Mouse (Mus musculus) MEL (cell line): ENCODE measurements around the gene Mxd4. TPM values are rescaled to one million over a fixed set of nuclear protein-coding genes. Genes with fewer than 3 reads are reported as not detected.

Source experiments
- DNase-seq: peaks from one replicate; pipeline ENCODE4 v3.0.0; 2011; ENCODE audit warnings: low read depth, low spot score
- H3K27ac ChIP-seq: 2 replicates; pipeline ENCODE4 v1.5.1; 2012; ENCODE audit warnings: low read depth, mild to moderate bottlenecking, control low read depth, low read length, moderate library complexity; ENCODE audit not compliant: control insufficient read depth
- H3K27me3 ChIP-seq, 2 experiments: fragments of 150-350 bp in 1 of 2; sonication (generic) in 1 of 2; 2 replicates each; pipeline ENCODE4 v1.6.1; 2012; ENCODE audit warnings: low read length in 2 of 2, mild to moderate bottlenecking in 2 of 2, improper control_type of control experiment in 1 of 2, moderate library complexity in 1 of 2; ENCODE audit not compliant: insufficient read depth in 2 of 2, control insufficient read depth in 1 of 2
- H3K36me3 ChIP-seq, 2 experiments: 2 replicates each; pipeline ENCODE4 v1.6.1; 2012 to 2014; ENCODE audit warnings: low read length in 2 of 2, improper control_type of control experiment in 1 of 2, inconsistent platforms in 1 of 2, mild to moderate bottlenecking in 1 of 2; ENCODE audit not compliant: insufficient read depth in 2 of 2, control insufficient read depth in 1 of 2
- H3K4me1 ChIP-seq, 2 experiments: fragments of 150-350 bp in 1 of 2; sonication (generic) in 1 of 2; 2 replicates each; pipeline ENCODE4 v1.6.1; 2012; ENCODE audit warnings: low read length in 2 of 2, improper control_type of control experiment in 1 of 2, mild to moderate bottlenecking in 1 of 2; ENCODE audit not compliant: insufficient read depth in 2 of 2, control insufficient read depth in 1 of 2
- H3K4me3 ChIP-seq, 2 experiments: fragments of 150-350 bp in 1 of 2; sonication (generic) in 1 of 2; 2 replicates each; pipeline ENCODE4 v1.5.1; 2012; ENCODE audit warnings: low read depth in 2 of 2, low read length in 2 of 2, mild to moderate bottlenecking in 2 of 2, moderate library complexity in 2 of 2, control low read depth in 1 of 2, improper control_type of control experiment in 1 of 2; ENCODE audit not compliant: control insufficient read depth in 1 of 2, insufficient read depth in 1 of 2
- H3K79me2 ChIP-seq: 2 replicates; pipeline ENCODE4 v1.6.1; 2012; ENCODE audit warnings: mild to moderate bottlenecking, low read length, moderate library complexity; ENCODE audit not compliant: control insufficient read depth, poor library complexity, insufficient read depth
- H3K9ac ChIP-seq: 2 replicates; pipeline ENCODE4 v1.6.1; 2012; ENCODE audit warnings: low read depth, mild to moderate bottlenecking, control low read depth, low read length, moderate library complexity; ENCODE audit not compliant: control insufficient read depth, poor library complexity, severe bottlenecking
- H3K9me3 ChIP-seq: fragments of 150-350 bp; sonication (generic); replicated peaks from 2 replicates; pipeline ENCODE4 v1.6.1; 2012; ENCODE audit warnings: mild to moderate bottlenecking, low read length, improper control_type of control experiment, moderate library complexity; ENCODE audit not compliant: insufficient read depth
- BHLHE40 ChIP-seq: IDR thresholded peaks from 2 replicates; pipeline ENCODE4 v1.6.1; 2012; ENCODE audit warnings: low read depth, mild to moderate bottlenecking, inconsistent platforms, low read length, improper control_type of control experiment, borderline replicate concordance
- CTCF ChIP-seq, 3 experiments: IDR thresholded peaks in 2 of 3; conservative IDR thresholded peaks in 1 of 3; 2 replicates each; pipeline ENCODE4 v1.5.1; 2011 to 2012; ENCODE audit warnings: low read length in 3 of 3, low read depth in 2 of 3, mild to moderate bottlenecking in 2 of 3, improper control_type of control experiment in 1 of 3, inconsistent platforms in 1 of 3, mixed read lengths in 1 of 3, moderate library complexity in 1 of 3; ENCODE audit not compliant: control insufficient read depth in 1 of 3, insufficient read depth in 1 of 3, poor library complexity in 1 of 3, severe bottlenecking in 1 of 3
- ELF1 ChIP-seq: IDR thresholded peaks from 2 replicates; pipeline ENCODE4 v1.6.1; 2014; ENCODE audit warnings: low read depth, mild to moderate bottlenecking, inconsistent platforms, low read length, improper control_type of control experiment, moderate library complexity
- ETS1 ChIP-seq: IDR thresholded peaks from 2 replicates; pipeline ENCODE4 v1.6.1; 2012; ENCODE audit warnings: low read depth, mild to moderate bottlenecking, inconsistent platforms, low read length, improper control_type of control experiment, moderate library complexity
- KAT2A ChIP-seq: conservative IDR thresholded peaks from 2 replicates; pipeline ENCODE4 v1.6.1; 2012; ENCODE audit warnings: low read depth, low read length, improper control_type of control experiment, inconsistent platforms
- MAZ ChIP-seq: IDR thresholded peaks from 2 replicates; pipeline ENCODE4 v1.6.1; 2012; ENCODE audit warnings: low read depth, mild to moderate bottlenecking, inconsistent platforms, low read length, improper control_type of control experiment
- MEF2A ChIP-seq: IDR thresholded peaks from 2 replicates; pipeline ENCODE4 v1.6.1; 2014; ENCODE audit warnings: low read depth, mild to moderate bottlenecking, inconsistent platforms, low read length, improper control_type of control experiment; ENCODE audit not compliant: poor library complexity, insufficient replicate concordance, severe bottlenecking; ENCODE audit errors: extremely low read depth
- MXI1 ChIP-seq: IDR thresholded peaks from 2 replicates; pipeline ENCODE4 v1.6.1; 2011; ENCODE audit warnings: mild to moderate bottlenecking, low read depth, low read length, improper control_type of control experiment
- MYB ChIP-seq: IDR thresholded peaks from 2 replicates; pipeline ENCODE4 v1.6.1; 2011; ENCODE audit warnings: mild to moderate bottlenecking, low read depth, low read length, improper control_type of control experiment
- NRF1 ChIP-seq: IDR thresholded peaks from 2 replicates; pipeline ENCODE4 v1.6.1; 2014; ENCODE audit warnings: low read depth, mild to moderate bottlenecking, inconsistent platforms, low read length, improper control_type of control experiment, moderate library complexity; ENCODE audit not compliant: poor library complexity, insufficient read depth, severe bottlenecking
- POLR2A ChIP-seq, 2 experiments: IDR thresholded peaks; 2 replicates each; pipeline ENCODE4 v1.6.1; 2011 to 2012; ENCODE audit warnings: low read length in 2 of 2, mild to moderate bottlenecking in 2 of 2, control low read depth in 1 of 2, improper control_type of control experiment in 1 of 2, low read depth in 1 of 2, moderate library complexity in 1 of 2; ENCODE audit not compliant: control insufficient read depth in 1 of 2, insufficient read depth in 1 of 2, poor library complexity in 1 of 2
- POLR2AphosphoS2 ChIP-seq: IDR thresholded peaks from 2 replicates; pipeline ENCODE4 v1.6.1; 2011; ENCODE audit warnings: low read length, improper control_type of control experiment
- POLR2AphosphoS5 ChIP-seq: IDR thresholded peaks from 2 replicates; pipeline ENCODE4 v1.6.1; 2012; ENCODE audit warnings: low read depth, borderline replicate concordance, mild to moderate bottlenecking, inconsistent platforms, low read length, moderate library complexity, mixed read lengths
- SIN3A ChIP-seq: IDR thresholded peaks from 2 replicates; pipeline ENCODE4 v1.6.1; 2012; ENCODE audit warnings: low read length, improper control_type of control experiment, inconsistent platforms
- TCF12 ChIP-seq: IDR thresholded peaks from 2 replicates; pipeline ENCODE4 v1.6.1; 2014; ENCODE audit warnings: low read depth, mild to moderate bottlenecking, inconsistent platforms, low read length, improper control_type of control experiment, moderate library complexity
- UBTF ChIP-seq: IDR thresholded peaks from 2 replicates; pipeline ENCODE4 v1.6.1; 2012; ENCODE audit warnings: low read depth, mild to moderate bottlenecking, inconsistent platforms, low read length, improper control_type of control experiment, moderate library complexity, borderline replicate concordance; ENCODE audit not compliant: insufficient read depth
- USF1 ChIP-seq: IDR thresholded peaks from 2 replicates; pipeline ENCODE4 v1.6.1; 2014; ENCODE audit warnings: low read depth, mild to moderate bottlenecking, inconsistent platforms, low read length, improper control_type of control experiment, moderate library complexity
- USF2 ChIP-seq, 2 experiments: IDR thresholded peaks; 2 replicates each; pipeline ENCODE4 v1.6.1; 2011 to 2012; ENCODE audit warnings: improper control_type of control experiment in 2 of 2, low read length in 2 of 2, borderline replicate concordance in 1 of 2, inconsistent platforms in 1 of 2, low read depth in 1 of 2, mild to moderate bottlenecking in 1 of 2; ENCODE audit not compliant: insufficient read depth in 1 of 2
- ZKSCAN1 ChIP-seq: IDR thresholded peaks from 2 replicates; pipeline ENCODE4 v1.6.1; 2012; ENCODE audit warnings: low read depth, mild to moderate bottlenecking, inconsistent platforms, low read length, improper control_type of control experiment, moderate library complexity
- polyA plus RNA-seq, 2 experiments: library from polyadenylated mRNA; stranded (reverse) in 1 of 2; unstranded in 1 of 2; fragments of >175 nt in 1 of 2; fragments of >200 nt in 1 of 2; gene quantifications; 2 replicates each; pipeline versions ENCODE4 v1.2.1 to v1.2.4; 2012; ENCODE audit warnings: low replicate concordance in 2 of 2, low read depth in 1 of 2; ENCODE audit not compliant: insufficient read length in 2 of 2, insufficient read depth in 1 of 2, missing spikeins in 1 of 2
- total RNA-seq: library from RNA; depleted of rRNA; stranded (reverse); fragments of 300-350 nt; gene quantifications from 2 replicates; pipeline ENCODE4 v1.2.3, GENCODE M21; 2012

Mxd4 gene
- total and polyA plus RNA-seq, 3 experiments: 9.7 to 13.3 TPM; not detected in 1

- Histone ChIP-seq H3K27ac (no peak overlapping the region), H3K79me2 (no peaks in the 10 kb centered on the region), H3K9me3 (no peaks in the 10 kb centered on the region), H3K9ac (no peak overlapping the region), H3K4me1 (peaks cover 0 to 3% of the 10 kb centered on the region in 2 experiments; a peak in 1 of 4 replicates), H3K27me3 (peaks cover 0 to 6% of the 10 kb centered on the region in 2 experiments; a peak in 3 of 4 replicates), H3K4me3 (no peak overlapping the region), H3K36me3 (no peaks in the 10 kb centered on the region)
- DNase-seq: no peak
- TF ChIP-seq ELF1: no peak
- no peak for TF ChIP-seq POLR2AphosphoS5
- TF ChIP-seq MEF2A: no peak
- TF ChIP-seq ZKSCAN1: no peak
- no peak for TF ChIP-seq MYB
- no peak for TF ChIP-seq UBTF
- no peak for TF ChIP-seq SIN3A
- no peak for TF ChIP-seq USF1
- TF ChIP-seq TCF12: no peak
- TF ChIP-seq POLR2A (IDR thresholded peaks at IDR 0.05; ENCODE audit: control insufficient read depth in 1 of 2, insufficient read depth in 1 of 2, low read depth in 1 of 2, low read length in 2 of 2, poor library complexity in 1 of 2): no peak
- no peak for TF ChIP-seq ETS1
- TF ChIP-seq MAZ: no peak
- TF ChIP-seq CTCF (IDR thresholded peaks at IDR 0.05 in 2 of 3, conservative IDR thresholded peaks at IDR 0.05 in 1 of 3; ENCODE audit: control insufficient read depth in 1 of 3, insufficient read depth in 1 of 3, low read depth in 2 of 3, low read length in 3 of 3, poor library complexity in 1 of 3, severe bottlenecking in 1 of 3): no peak
- TF ChIP-seq USF2 (IDR thresholded peaks at IDR 0.05; ENCODE audit: borderline replicate concordance in 1 of 2, insufficient read depth in 1 of 2, low read depth in 1 of 2, low read length in 2 of 2): no peak
- no peak for TF ChIP-seq BHLHE40
- no peak for TF ChIP-seq MXI1
- no peak for TF ChIP-seq NRF1
Measured at GRCm38 (mm10) chr5:34233221-34233515, 45.6 kb upstream of the Mxd4 start.

DNA sequence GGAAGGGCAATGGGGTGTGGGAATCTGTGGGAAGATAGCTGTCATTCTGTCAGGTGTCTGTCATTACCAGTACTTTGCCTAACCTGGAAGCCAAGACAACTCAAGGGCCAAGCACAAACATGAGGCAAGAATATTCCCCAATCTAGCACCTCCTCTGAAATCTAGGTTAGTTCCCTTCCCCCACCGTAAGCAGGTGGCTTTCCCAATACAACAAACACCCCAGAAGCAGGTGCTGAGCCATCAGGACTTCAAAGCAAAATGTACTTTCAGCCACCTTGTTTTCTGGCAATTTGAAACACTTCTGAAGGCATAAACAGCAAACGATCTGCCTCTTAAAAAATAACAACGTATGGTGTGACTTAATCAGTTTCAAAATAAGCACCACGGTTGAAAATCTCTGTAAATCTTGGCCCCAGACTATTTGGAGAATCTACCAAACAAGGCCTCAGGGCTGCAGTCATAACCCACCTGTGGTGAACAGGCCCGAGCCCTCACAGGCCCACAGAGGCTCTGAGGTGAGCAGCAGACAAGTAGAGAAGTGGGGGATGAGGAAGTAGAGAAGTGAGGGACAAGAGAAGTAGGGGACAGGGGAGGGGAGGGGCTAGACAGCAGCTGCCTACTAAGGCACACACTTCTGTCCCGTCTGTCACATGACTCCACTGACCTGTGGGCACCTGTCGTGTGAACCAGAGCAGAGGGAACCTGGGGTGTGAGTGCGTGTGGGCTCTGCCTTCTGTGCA lies 45.1 kb upstream of the Mxd4 start:
- Histone ChIP-seq H3K36me3 (no peaks in the 10 kb centered on the region), H3K4me1 (peaks cover 0 to 3% of the 10 kb centered on the region in 2 experiments; a peak in 1 of 4 replicates), H3K9me3 (no peaks in the 10 kb centered on the region), H3K79me2 (no peaks in the 10 kb centered on the region), H3K27me3 (peaks cover 0 to 6% of the 10 kb centered on the region in 2 experiments; a peak in 3 of 4 replicates), H3K4me3 (no peak overlapping the region), H3K9ac (no peak overlapping the region), H3K27ac (no peak overlapping the region)
- TF ChIP-seq KAT2A (no peak), USF1 (0 out of 2 replicates have a peak, but pooled peaks have one; percentile 22), POLR2AphosphoS2 (no peak)
- DNase-seq: peak; percentile 13
